ENCODE assay signal across 8 mouse cellular contexts in genomic region chr5:134435836-134436331, GRCm38 (mm10). TPM values are rescaled to one million over a fixed set of nuclear protein-coding genes. Genes with fewer than 3 reads are reported as not detected.
DNase-seq lines count a peak whose midpoint lies in the region; ATAC-seq and TF ChIP-seq lines count a peak whose summit lies in the region.

No protein-coding gene starts in this region.

- H3K36me3 ChIP-seq in embryonic facial prominence, embryonic 10.5 days (replicated peaks): peaks cover 78% of the 10 kb centered on the region
- peaks cover 6% of the 10 kb centered on the region; the same call in 1 of the 2 replicates for H3K36me3 ChIP-seq in kidney, embryonic 14.5 days (ENCODE audit: control insufficient read depth, insufficient read depth, low read length)
- no peaks in the 10 kb centered on the region for H3K36me3 ChIP-seq in midbrain, postnatal 0 days (ENCODE audit: insufficient read depth, low read length)

- H3K4me2 ChIP-seq in kidney, embryonic 14.5 days (replicated peaks; ENCODE audit: low read depth, low read length): no peak overlapping the region
- H3K4me2 ChIP-seq in midbrain, postnatal 0 days (ENCODE audit: low read depth, low read length, poor library complexity, severe bottlenecking): 0 out of 2 replicates have a peak overlapping the region, but pooled peaks have one; percentile 5

- TF ChIP-seq CTCF in Patski (IDR thresholded peaks at IDR 0.05): no peak
- no peak for TF ChIP-seq CTCF in midbrain, postnatal 0 days (IDR thresholded peaks at IDR 0.05)

- peaks cover 40% of the 10 kb centered on the region for H3K4me1 ChIP-seq in embryonic facial prominence, embryonic 10.5 days
- H3K4me1 ChIP-seq in kidney, embryonic 14.5 days (ENCODE audit: control insufficient read depth, insufficient read depth, low read length): peaks cover 39% of the 10 kb centered on the region
- peaks cover 5% of the 10 kb centered on the region; the same call in 1 of the 2 replicates for H3K4me1 ChIP-seq in midbrain, postnatal 0 days (ENCODE audit: insufficient read depth, low read length)

- 0 out of 2 replicates have a peak, but pooled peaks have one; percentile 20 for ATAC-seq in frontal cortex, adult (ENCODE audit: low TSS enrichment)
- peak; percentile 19 for ATAC-seq in Patski
- ATAC-seq in kidney, embryonic 14.5 days (ENCODE audit: low FRiP score, low TSS enrichment): peak; percentile 40
- ATAC-seq in midbrain, postnatal 0 days (ENCODE audit: low FRiP score): peak; percentile 75; the same call in 1 of the 2 replicates
- no peak for ATAC-seq in inflammation-experienced regulatory T-cells, adult 6 months

- H3K9me3 ChIP-seq in embryonic facial prominence, embryonic 10.5 days: no peaks in the 10 kb centered on the region
- H3K9me3 ChIP-seq in kidney, embryonic 14.5 days (ENCODE audit: control insufficient read depth, low read length): no peaks in the 10 kb centered on the region
- no peaks in the 10 kb centered on the region for H3K9me3 ChIP-seq in midbrain, postnatal 0 days (ENCODE audit: low read length)

- H3K9ac ChIP-seq in kidney, embryonic 14.5 days (ENCODE audit: low read depth, low read length): no peak overlapping the region
- 0 out of 2 replicates have a peak overlapping the region, but pooled peaks have one; percentile 33 for H3K9ac ChIP-seq in midbrain, postnatal 0 days (replicated peaks; ENCODE audit: low read length, poor library complexity, severe bottlenecking)

- peak overlapping the region; percentile 8; the same call in 1 of the 2 replicates for H3K4me3 ChIP-seq in embryonic facial prominence, embryonic 10.5 days
- no peak overlapping the region for H3K4me3 ChIP-seq in kidney, embryonic 14.5 days (ENCODE audit: low read length)
- H3K4me3 ChIP-seq in midbrain, postnatal 0 days (ENCODE audit: low read depth, low read length): no peak overlapping the region

- POLR2A ChIA-PET in Patski (lab: Charles Lee): no interaction called here

- in situ Hi-C loops in Patski (cut with MboI; ENCODE audit: low pct_unique_long_range_greater_than_20kb): no loop called here

- whole genome bisulfite sequencing in embryonic facial prominence, embryonic 10.5 days: 66% methylated on average over 12 of the region's 12 CpGs
- WGBS in kidney, embryonic 14.5 days: 30% methylated on average over 10 of the region's 12 CpGs
- 17% methylated on average over 11 of the region's 12 CpGs for WGBS in midbrain, postnatal 0 days

- peak overlapping the region; percentile 59 for H3K27ac ChIP-seq in embryonic facial prominence, embryonic 10.5 days (replicated peaks)
- peak overlapping the region; percentile 32; the same call in 1 of the 2 replicates for H3K27ac ChIP-seq in kidney, embryonic 14.5 days (ENCODE audit: low read depth, low read length)
- H3K27ac ChIP-seq in midbrain, postnatal 0 days (ENCODE audit: low read depth, low read length): peak overlapping the region; percentile 73

- no peaks in the 10 kb centered on the region for H3K27me3 ChIP-seq in Patski
- no peaks in the 10 kb centered on the region for H3K27me3 ChIP-seq in embryonic facial prominence, embryonic 10.5 days (replicated peaks; ENCODE audit: low read depth, poor library complexity, severe bottlenecking)
- no peaks in the 10 kb centered on the region for H3K27me3 ChIP-seq in kidney, embryonic 14.5 days (ENCODE audit: control insufficient read depth, insufficient read depth, low read length)
- no peaks in the 10 kb centered on the region for H3K27me3 ChIP-seq in midbrain, postnatal 0 days (ENCODE audit: insufficient read depth, low read length)

- CTCF ChIA-PET in Patski (lab: Charles Lee): no interaction called here

- no peak for DNase-seq in frontal cortex, postnatal 25 days (ENCODE audit: low spot score in 2 of 2)
- DNase-seq in Patski (ENCODE audit: low read depth, low spot score): no peak
- peak; percentile 57 for DNase-seq in embryonic facial prominence, embryonic 10.5 days (ENCODE audit: low spot score)
- DNase-seq in heart, adult 9 months (ENCODE audit: low spot score in 2 of 2): peak; percentile 71 to 80
- DNase-seq in midbrain, postnatal 0 days (ENCODE audit: low spot score): peak; percentile 89

RNA-seq across cellular contexts. Expression of gene Gtf2ird1, which starts 20.6 kb away (rescaled TPM):
- polyA plus RNA-seq in Patski (2021): 169 TPM
- 114 and 122 TPM in 2 replicates for polyA plus RNA-seq in embryonic facial prominence, embryonic 10.5 days (2016; fragmentation: Nextera tagmentation; extraction: Ambion mirVana)
- polyA plus RNA-seq in kidney, embryonic 14.5 days (2014; fragmentation: Nextera tagmentation; extraction: Ambion mirVana): 60.9 and 84.8 TPM in 2 replicates
- total RNA-seq in midbrain, postnatal 0 days (2014; rRNA removed): 53.4 and 69.5 TPM in 2 replicates
- 50.9 and 54.3 TPM in 2 replicates for polyA plus RNA-seq in midbrain, postnatal 0 days (2015; fragmentation: Nextera tagmentation; extraction: Ambion mirVana)
- polyA plus RNA-seq in inflammation-experienced regulatory T-cells, adult 6 months (2017; shearing (Covaris generic)): 10 to 100 TPM in 1 of 3 experiments, 1 to 10 TPM in 2; 3.5 to 12.4 (median 5.7) TPM

Comparison
In these comparisons a context has a peak if more than half of its experiments do, and no peak if none do; other contexts are left out.
1. DNase-seq: peak in embryonic facial prominence, embryonic 10.5 days (single experiment), heart, adult 9 months (2 of 2) and midbrain, postnatal 0 days (single experiment); none in frontal cortex, postnatal 25 days (0 of 2) and Patski (single experiment).
2. Peak in every context shown above with its lines, with median percentiles within 50 percentile points of each other: H3K27ac ChIP-seq.